Mouse (Mus musculus) megakaryocyte-erythroid progenitor cell, adult 5 weeks (primary cell): ENCODE data around the gene Twf1. TPM values are rescaled to one million over a fixed set of nuclear protein-coding genes. Genes with fewer than 3 reads are reported as not detected.

Experiments used
- polyA plus RNA-seq: library from polyadenylated mRNA; stranded (reverse); fragments of >175 nt; gene quantifications from 2 replicates; pipeline ENCODE4 v1.2.3, GENCODE M21; 2012

Twf1 gene
- 5.8 and 7.6 TPM in 2 replicates for polyA plus RNA-seq

GRCm38 (mm10) chr15:94589219-94590075 is at the start of gene Twf1:
Gene Twf1 (minus strand): TSS chr15:94589889.

DNA sequence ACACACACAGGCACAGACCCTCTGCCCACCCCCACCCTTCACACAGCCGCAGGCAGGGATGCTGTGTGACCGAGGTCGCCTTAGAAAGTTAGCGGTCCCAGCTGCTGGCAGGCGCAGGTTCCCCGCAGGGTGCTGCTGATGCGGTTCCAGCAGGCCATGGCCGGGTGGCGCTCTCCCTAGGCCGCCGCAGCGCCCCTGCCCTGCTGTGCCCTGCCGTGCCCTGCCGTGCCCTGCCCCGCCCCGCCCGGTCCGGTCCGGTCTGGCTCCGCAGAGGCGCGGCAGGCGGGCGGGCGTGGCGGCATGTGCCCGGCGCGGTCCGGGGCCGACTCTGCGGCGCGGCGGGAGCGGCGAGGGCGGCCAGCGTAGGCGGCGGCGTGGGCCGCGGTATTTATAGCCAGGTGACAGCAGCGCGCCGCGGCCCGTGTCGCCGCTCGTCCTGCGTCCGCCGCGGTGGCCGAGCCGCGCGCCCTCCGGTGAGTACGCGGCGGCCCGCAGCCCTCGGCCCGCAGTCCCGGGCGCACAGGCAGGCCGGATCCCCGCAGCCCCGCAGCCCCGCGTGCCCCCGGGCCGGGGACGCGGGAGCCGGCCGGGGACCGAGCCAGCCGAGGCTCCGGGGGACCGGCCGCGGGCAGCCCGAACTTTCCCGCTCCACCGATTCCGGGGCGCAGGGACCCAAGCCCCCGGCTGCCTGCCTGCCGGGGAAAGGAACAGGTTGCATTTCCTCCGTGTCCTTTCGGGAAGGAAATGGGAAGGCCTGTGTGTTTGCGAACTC is 39.3 kb upstream of the Twf1 start, which contains the start of gene Tmem117:
Gene Tmem117, plus strand, starts transcription at position 403 of the 772 bp plus-strand sequence.

DNA sequence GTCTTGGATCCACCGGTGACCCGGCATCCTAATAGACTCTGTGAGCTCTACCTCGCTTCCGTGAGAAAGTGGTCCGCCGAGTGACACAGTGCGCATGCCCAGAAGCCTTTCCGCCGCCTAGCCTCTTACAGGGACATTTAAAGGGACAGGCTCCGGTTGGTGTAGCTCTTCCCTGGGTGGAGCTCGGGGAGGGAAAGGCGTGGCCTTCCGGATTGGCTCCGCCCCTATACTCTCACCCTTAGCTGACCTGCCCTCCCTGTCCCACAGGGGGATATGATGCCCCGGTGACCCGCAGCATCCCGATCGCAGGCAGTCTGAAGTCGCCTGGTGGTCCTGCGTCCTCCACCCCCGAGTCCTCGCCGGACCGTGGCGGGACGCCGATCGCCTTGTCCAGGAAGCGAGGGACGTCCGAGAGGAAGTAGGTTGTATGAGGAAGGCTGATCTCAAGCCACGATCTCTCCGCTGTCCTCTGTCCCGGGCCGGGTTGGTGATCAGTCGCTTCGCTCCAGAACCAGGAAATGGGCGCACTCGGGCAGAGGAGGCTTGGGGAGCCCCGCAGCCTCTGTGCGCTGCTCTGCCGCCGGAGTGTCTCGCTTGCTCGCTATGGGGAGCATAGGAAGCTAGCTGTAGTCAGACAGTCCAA is 46.2 kb downstream of the Twf1 start, which contains the start of the genes Pus7l and Irak4:
Gene Pus7l, minus strand, starts transcription at position 139 of the 643 bp plus-strand sequence.
Gene Irak4, plus strand, starts transcription at position 235 of the 643 bp plus-strand sequence.

Other genes with a start within 250 kb of the Twf1 start
- 0.89 TPM in 1 of 2 replicates, not detected in the other for gene Adamts20, start 124.5 kb downstream of the Twf1 start, polyA plus RNA-seq
- 5.6 and 6.5 TPM in 2 replicates for gene Pus7l, start 46.3 kb downstream of the Twf1 start, polyA plus RNA-seq
- 12.8 and 15.0 TPM in 2 replicates for gene Irak4, start 46.2 kb downstream of the Twf1 start, polyA plus RNA-seq
- not detected in 2 replicates for gene Tmem117, start 39.3 kb upstream of the Twf1 start, polyA plus RNA-seq